Mouse (Mus musculus): ENCODE results near the gene Rd3. TPM values are rescaled to one million over a fixed set of nuclear protein-coding genes. Genes with fewer than 3 reads are reported as not detected.

Gene Rd3
- polyA plus RNA-seq, 1 experiment from 2014 or later: 0.12 TPM

DNA sequence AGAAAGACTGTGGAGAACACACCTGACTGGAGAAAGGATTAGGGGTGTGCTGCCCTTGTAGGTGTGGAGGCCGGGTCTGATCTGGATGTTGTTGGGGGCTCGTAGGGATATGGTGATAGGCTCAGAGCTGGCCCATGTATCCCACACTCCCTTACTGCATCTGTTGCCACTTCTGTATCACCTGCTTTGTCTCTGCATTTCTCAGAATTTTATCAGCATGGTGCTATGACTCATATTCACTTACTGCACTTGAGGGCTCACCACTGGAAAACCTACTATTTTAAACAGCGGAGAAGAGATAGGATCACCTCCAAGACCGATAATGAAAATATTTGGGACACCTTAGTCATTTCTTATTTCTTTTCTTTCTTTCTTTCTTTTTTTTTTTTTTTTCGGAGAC, 11.9 kb downstream of the Rd3 start:
- no peak for ATAC-seq
- H3K27ac ChIP-seq (ENCODE audit: low read depth): no peak overlapping the region
- WGBS (ENCODE audit: insufficient replicate concordance): 86% methylated on average over 5 of the region's 5 CpGs
- H3K27me3 ChIP-seq (ENCODE audit: insufficient read depth, low read length): no peaks in the 10 kb centered on the region
- peak overlapping the region; percentile 79 for H3K4me2 ChIP-seq (ENCODE audit: low read depth, low read length)
- H3K4me1 ChIP-seq (ENCODE audit: insufficient read depth): 0 out of 2 replicates have a peak, but pooled peaks cover 8% of the 10 kb centered on the region
- H3K36me3 ChIP-seq (replicated peaks; ENCODE audit: insufficient read depth, low read length): no peaks in the 10 kb centered on the region
- no peaks in the 10 kb centered on the region for H3K9me3 ChIP-seq (ENCODE audit: low read length)
- H3K9ac ChIP-seq (replicated peaks): no peak overlapping the region
- DNase-seq: no peak
- no peak overlapping the region for H3K4me3 ChIP-seq (ENCODE audit: low read depth, low read length)
- no peak for TF ChIP-seq CTCF (IDR thresholded peaks at IDR 0.05; ENCODE audit: low read depth)

DNA sequence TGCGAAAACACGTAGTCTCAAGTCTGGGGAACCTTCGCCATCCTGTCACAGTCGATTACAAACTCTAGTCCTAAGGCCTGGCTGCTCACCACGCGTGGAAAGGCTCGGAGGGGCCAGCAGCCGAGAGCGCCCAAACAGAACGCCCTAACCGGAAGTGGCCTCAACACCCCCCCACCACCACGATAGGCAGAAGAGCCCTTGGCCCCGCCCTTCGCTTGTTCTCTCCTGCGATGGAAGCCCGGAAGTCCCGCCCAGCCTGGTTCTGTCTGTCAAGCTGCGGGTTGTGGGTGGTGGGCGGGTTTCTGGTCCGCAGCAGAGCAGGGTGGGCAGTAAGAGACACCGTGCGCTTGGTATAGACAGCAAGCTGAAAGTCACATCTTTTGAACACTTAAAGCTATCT, 12.8 kb downstream of the Rd3 start:
- Histone ChIP-seq H3K4me1 (ENCODE audit: insufficient read depth) (0 out of 2 replicates have a peak, but pooled peaks cover 8% of the 10 kb centered on the region), H3K9ac (replicated peaks) (peak overlapping the region; percentile 62), H3K36me3 (replicated peaks; ENCODE audit: insufficient read depth, low read length) (no peaks in the 10 kb centered on the region), H3K27ac (ENCODE audit: low read depth) (peak overlapping the region; percentile 75), H3K4me2 (ENCODE audit: low read depth, low read length) (peak overlapping the region; percentile 79), H3K4me3 (ENCODE audit: low read depth, low read length) (peak overlapping the region; percentile 53), H3K27me3 (ENCODE audit: insufficient read depth, low read length) (no peaks in the 10 kb centered on the region), H3K9me3 (ENCODE audit: low read length) (no peaks in the 10 kb centered on the region)
- TF ChIP-seq CTCF (IDR thresholded peaks at IDR 0.05; ENCODE audit: low read depth) (no peak), EP300 (IDR thresholded peaks at IDR 0.05; ENCODE audit: low read depth) (no peak)
- 1% methylated on average over 22 of the region's 22 CpGs for WGBS (ENCODE audit: insufficient replicate concordance)
- ATAC-seq (peak; percentile 91), DNase-seq (peak; percentile 95)

DNA sequence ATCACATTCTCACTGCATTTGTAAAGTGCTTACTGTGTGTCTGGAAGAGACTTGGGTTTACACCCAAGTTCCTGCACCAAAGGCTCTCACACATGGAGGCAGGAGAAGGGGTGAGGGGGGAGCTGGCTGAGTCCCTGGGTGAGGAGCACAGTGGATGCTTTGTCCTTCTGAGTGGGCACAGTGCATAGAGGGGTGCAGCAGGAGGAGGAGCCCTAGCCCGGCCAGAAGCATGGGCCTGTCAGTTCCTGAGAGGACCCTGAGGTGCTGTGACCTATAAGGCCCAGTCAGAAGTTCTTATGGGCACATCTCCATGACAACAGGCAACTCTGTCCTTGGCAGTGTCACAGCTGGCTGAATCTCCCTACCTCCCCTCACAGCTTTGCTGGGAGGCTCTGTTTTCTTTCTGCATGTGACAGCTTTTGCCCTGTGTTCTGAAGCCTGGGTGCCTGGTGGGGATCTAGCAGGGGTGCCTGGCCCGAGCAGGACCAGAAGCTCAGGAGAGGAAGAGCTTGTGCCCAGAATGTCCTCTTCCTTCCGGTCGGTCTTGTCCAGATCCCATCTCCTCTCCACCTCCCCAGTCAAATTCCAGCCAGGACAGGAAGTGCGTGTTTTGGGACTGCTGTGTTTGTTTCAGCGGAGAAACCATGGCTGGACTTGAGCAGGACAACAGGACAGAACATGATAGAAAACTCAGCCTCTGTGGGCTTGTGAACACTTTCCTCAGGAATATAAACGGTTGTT, 15.0 kb downstream of the Rd3 start:
- no peak for DNase-seq
- TF ChIP-seq EP300 (IDR thresholded peaks at IDR 0.05; ENCODE audit: low read depth) (no peak), CTCF (IDR thresholded peaks at IDR 0.05; ENCODE audit: low read depth) (no peak)
- no peak overlapping the region for H3K9ac ChIP-seq (replicated peaks)
- no peaks in the 10 kb centered on the region for H3K9me3 ChIP-seq (ENCODE audit: low read length)
- no peak overlapping the region for H3K4me2 ChIP-seq (ENCODE audit: low read depth, low read length)
- no peak overlapping the region for H3K4me3 ChIP-seq (ENCODE audit: low read depth, low read length)
- H3K27ac ChIP-seq (ENCODE audit: low read depth): no peak overlapping the region
- no peak for ATAC-seq
- peaks cover under 1% of the 10 kb centered on the region; the same call in 1 of the 2 replicates for H3K36me3 ChIP-seq (replicated peaks; ENCODE audit: insufficient read depth, low read length)
- H3K27me3 ChIP-seq (ENCODE audit: insufficient read depth, low read length): no peaks in the 10 kb centered on the region
- WGBS (ENCODE audit: insufficient replicate concordance): 72% methylated on average over 7 of the region's 7 CpGs
- 0 out of 2 replicates have a peak, but pooled peaks cover 8% of the 10 kb centered on the region for H3K4me1 ChIP-seq (ENCODE audit: insufficient read depth)

DNA sequence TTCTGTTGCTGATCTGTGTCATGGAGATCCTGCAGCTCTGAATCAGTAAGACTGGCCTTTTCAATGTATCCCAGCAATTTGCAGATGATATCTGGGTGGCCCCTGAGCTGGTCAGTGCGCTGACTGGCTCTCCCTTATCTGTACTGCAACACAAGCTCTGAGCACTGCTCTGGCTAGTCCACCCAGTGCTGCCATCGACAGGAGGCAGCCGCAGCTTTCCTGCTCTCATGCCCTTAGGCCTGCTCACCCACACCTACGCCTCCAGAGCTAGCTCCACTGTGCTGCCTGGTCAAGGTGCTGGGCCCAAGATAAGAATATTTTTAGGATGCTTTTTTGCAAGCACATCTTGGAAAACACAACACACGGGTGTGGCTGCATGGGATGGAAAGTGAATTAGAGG, 17.3 kb downstream of the Rd3 start:
- Histone ChIP-seq H3K4me3 (ENCODE audit: low read depth, low read length) (no peak overlapping the region), H3K9ac (replicated peaks) (no peak overlapping the region), H3K4me1 (ENCODE audit: insufficient read depth) (0 out of 2 replicates have a peak, but pooled peaks cover 2% of the 10 kb centered on the region), H3K9me3 (ENCODE audit: low read length) (no peaks in the 10 kb centered on the region), H3K27me3 (ENCODE audit: insufficient read depth, low read length) (no peaks in the 10 kb centered on the region), H3K4me2 (ENCODE audit: low read depth, low read length) (no peak overlapping the region), H3K27ac (ENCODE audit: low read depth) (no peak overlapping the region), H3K36me3 (replicated peaks; ENCODE audit: insufficient read depth, low read length) (peaks cover 5% of the 10 kb centered on the region)
- no peak for TF ChIP-seq CTCF (IDR thresholded peaks at IDR 0.05; ENCODE audit: low read depth)
- peak; percentile 51; the same call in 1 of the 2 replicates for TF ChIP-seq EP300 (IDR thresholded peaks at IDR 0.05; ENCODE audit: low read depth)
- DNase-seq: no peak
- ATAC-seq: peak; percentile 82
- 74% methylated on average over 5 of the region's 5 CpGs for WGBS (ENCODE audit: insufficient replicate concordance)

DNA sequence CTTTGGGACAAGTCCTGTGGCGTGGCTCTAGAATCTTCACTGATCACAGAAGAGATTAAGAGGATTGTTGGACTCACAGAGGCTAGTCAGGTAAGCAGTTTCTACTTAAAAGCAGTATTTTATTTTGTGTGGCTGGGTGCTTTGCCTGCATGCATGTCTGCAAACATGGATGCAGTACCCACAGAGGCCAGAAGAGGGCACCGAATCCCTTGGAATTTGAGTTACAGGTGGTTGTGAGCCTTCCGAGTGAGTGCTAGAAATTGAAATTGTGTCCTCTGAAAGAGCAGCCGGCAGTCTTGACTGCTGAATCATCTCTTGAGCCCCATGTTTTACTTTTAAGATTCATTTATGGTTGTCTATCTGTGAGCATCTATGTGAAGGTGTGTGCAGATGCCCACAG, 18.3 kb downstream of the Rd3 start:
- Histone ChIP-seq H3K27ac (ENCODE audit: low read depth) (no peak overlapping the region), H3K9me3 (ENCODE audit: low read length) (no peaks in the 10 kb centered on the region), H3K4me1 (ENCODE audit: insufficient read depth) (no peaks in the 10 kb centered on the region), H3K9ac (replicated peaks) (no peak overlapping the region), H3K4me2 (ENCODE audit: low read depth, low read length) (no peak overlapping the region), H3K27me3 (ENCODE audit: insufficient read depth, low read length) (no peaks in the 10 kb centered on the region), H3K4me3 (ENCODE audit: low read depth, low read length) (no peak overlapping the region), H3K36me3 (replicated peaks; ENCODE audit: insufficient read depth, low read length) (peaks cover 9% of the 10 kb centered on the region)
- DNase-seq (peak; percentile 82), ATAC-seq (no peak)
- peak; percentile 80 for TF ChIP-seq CTCF (IDR thresholded peaks at IDR 0.05; ENCODE audit: low read depth)
- no peak for TF ChIP-seq EP300 (IDR thresholded peaks at IDR 0.05; ENCODE audit: low read depth)
- WGBS (ENCODE audit: insufficient replicate concordance): 61% methylated on average over 4 of the region's 4 CpGs

DNA sequence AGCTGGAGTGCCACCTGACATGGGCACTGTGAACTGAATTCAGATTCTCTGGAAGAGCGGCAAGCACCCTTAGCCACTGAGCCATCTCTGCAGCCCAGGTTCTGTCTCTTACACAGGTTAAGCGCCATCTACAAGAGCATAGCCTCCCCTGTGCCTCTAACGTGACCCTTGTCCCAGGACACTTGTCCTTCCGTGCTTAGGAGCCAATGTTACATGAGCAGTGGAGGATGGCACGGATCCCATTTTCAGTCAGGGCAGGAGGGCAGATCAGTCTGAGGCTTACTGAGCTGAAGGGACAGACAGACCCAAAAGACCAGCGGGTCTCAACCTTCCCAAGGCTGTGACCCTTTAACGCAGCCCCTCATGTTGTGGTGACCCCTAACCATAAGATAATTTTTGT, 18.7 kb downstream of the Rd3 start:
- H3K27ac ChIP-seq (ENCODE audit: low read depth): no peak overlapping the region
- WGBS (ENCODE audit: insufficient replicate concordance): 82% methylated on average over 7 of the region's 7 CpGs
- H3K27me3 ChIP-seq (ENCODE audit: insufficient read depth, low read length): no peaks in the 10 kb centered on the region
- H3K9ac ChIP-seq (replicated peaks): no peak overlapping the region
- no peak for DNase-seq
- H3K36me3 ChIP-seq (replicated peaks; ENCODE audit: insufficient read depth, low read length): peaks cover 13% of the 10 kb centered on the region
- no peak overlapping the region for H3K4me3 ChIP-seq (ENCODE audit: low read depth, low read length)
- H3K4me2 ChIP-seq (ENCODE audit: low read depth, low read length): no peak overlapping the region
- ATAC-seq: no peak
- H3K4me1 ChIP-seq (ENCODE audit: insufficient read depth): no peaks in the 10 kb centered on the region
- TF ChIP-seq CTCF (IDR thresholded peaks at IDR 0.05; ENCODE audit: low read depth) (no peak), EP300 (IDR thresholded peaks at IDR 0.05; ENCODE audit: low read depth) (no peak)
- H3K9me3 ChIP-seq (ENCODE audit: low read length): no peaks in the 10 kb centered on the region
